Mouse (Mus musculus): Measurements from ENCODE around the gene Lrp1.

DNA sequence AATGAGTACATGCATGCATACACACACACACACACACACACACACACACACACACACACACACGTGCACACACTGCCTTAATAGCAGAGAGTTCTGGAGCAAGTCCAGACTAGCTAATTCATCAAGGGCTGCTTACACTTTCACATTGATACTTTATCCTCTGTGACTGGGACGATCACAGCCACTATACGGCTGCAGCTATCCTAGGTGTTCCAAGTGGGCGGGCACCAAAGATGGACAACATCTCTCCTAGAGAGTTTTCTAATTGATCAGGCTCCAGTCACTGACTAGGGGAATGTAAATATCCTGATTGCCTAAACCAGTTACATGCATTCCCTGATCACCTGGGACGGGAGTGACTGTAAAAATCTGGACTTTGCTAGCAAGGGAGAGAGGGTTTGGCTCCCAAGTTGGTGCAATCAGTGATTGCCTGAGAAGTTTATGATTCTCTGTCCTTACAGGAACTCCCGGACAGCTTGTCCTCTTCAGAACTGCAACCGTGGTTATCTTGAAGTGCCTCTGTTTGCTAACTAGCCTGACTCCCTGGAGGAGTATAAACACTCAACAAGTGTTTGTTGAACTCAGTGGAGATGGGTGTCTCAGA, 11.8 kb upstream of the Lrp1 start:
- no peak for TF ChIP-seq CTCF (IDR thresholded peaks at IDR 0.05; ENCODE audit: borderline replicate concordance, extremely low read depth, insufficient read depth, insufficient read length)
- no peak for TF ChIP-seq POLR2A (IDR thresholded peaks at IDR 0.05; ENCODE audit: borderline replicate concordance, extremely low read depth, insufficient read depth, insufficient read length, poor library complexity, severe bottlenecking)
